Mouse (Mus musculus) lung, postnatal 0 days (tissue): ENCODE data around the gene Pfkp.

Source experiments
- CTCF ChIP-seq: IDR thresholded peaks from 2 replicates; pipeline ENCODE4 v1.5.1; 2016; ENCODE audit warnings: antibody characterized with exemption, mild to moderate bottlenecking
- EP300 ChIP-seq: IDR thresholded peaks from 2 replicates; pipeline ENCODE4 v1.6.1; 2016; ENCODE audit warnings: antibody characterized with exemption, mild to moderate bottlenecking, control low read depth

GRCm38 (mm10) chr13:6649542-6649941 is 965 bp upstream of the Pfkp start:
- no peak for TF ChIP-seq CTCF
- no peak for TF ChIP-seq EP300
